Mouse (Mus musculus): ENCODE results near the gene Haghl. TPM values are rescaled to one million over a fixed set of nuclear protein-coding genes. Genes with fewer than 3 reads are reported as not detected.

Gene Haghl
- polyA plus RNA-seq, 2 experiments: 5.8 to 7.6 TPM

DNA sequence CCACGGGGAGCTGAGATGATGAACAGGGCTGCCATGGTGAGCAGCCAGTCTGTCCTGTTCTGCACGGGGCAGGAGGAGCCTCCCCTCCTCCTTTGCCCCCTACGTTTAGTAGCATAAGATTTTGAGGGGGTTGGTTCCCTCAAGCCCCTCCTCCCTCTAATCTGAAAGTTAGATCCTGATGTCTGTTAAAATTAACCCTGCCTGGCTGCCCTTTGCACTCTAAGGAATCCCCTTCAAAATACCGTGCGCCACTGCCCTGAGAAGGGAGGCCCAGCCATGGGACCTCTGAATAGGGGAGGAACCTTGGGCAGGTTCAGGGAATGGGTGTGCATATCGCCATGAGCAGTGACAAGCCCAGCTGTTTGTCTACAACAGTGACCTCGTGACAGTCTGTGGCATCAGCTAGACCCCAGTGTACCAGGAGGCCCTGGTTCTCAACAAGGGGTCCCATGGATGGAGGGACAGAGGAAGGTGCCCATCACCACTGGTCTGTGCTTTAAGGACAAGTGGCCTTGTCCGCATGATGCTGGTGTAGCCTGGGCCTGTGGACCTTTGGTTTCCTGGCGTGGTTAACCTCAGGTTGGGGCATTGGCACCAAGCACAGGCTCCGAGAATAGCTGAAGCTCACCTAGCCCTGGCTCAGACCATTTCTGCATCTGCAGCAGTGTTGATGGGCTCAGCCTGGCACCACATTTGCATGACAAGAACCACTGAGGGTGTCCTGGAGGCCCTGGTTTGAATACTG is 10.0 kb downstream of the Haghl start:
- ATAC-seq (ENCODE audit: insufficient read depth) (no peak), DNase-seq (ENCODE audit: low read depth in 3 of 3, low spot score in 3 of 3) (no peak)
- Histone ChIP-seq H3K9me3 (ENCODE audit: control insufficient read depth, low read length) (no peaks in the 10 kb centered on the region), H3K9ac (replicated peaks) (no peak overlapping the region), H3K36me3 (replicated peaks; ENCODE audit: control insufficient read depth, insufficient read depth, low read depth) (peaks cover 2% of the 10 kb centered on the region; the same call in 1 of the 2 replicates), H3K4me2 (ENCODE audit: low read depth) (no peak overlapping the region), H3K27ac (no peak overlapping the region), H3K27me3 (ENCODE audit: control insufficient read depth, insufficient read depth, low read length) (no peaks in the 10 kb centered on the region), H3K4me1 (replicated peaks; ENCODE audit: control insufficient read depth in 2 of 2, insufficient read depth in 2 of 2, low read length in 1 of 2) (peaks cover 3 to 7% of the 10 kb centered on the region in 2 experiments), H3K4me3 (ENCODE audit: insufficient read depth in 1 of 2, low read depth in 2 of 2, low read length in 2 of 2) (no peak overlapping the region)
- TF ChIP-seq CTCF (IDR thresholded peaks at IDR 0.05; ENCODE audit: low read depth): no peak
- whole genome bisulfite sequencing (ENCODE audit: insufficient replicate concordance): 69% methylated on average over 10 of the region's 10 CpGs

DNA sequence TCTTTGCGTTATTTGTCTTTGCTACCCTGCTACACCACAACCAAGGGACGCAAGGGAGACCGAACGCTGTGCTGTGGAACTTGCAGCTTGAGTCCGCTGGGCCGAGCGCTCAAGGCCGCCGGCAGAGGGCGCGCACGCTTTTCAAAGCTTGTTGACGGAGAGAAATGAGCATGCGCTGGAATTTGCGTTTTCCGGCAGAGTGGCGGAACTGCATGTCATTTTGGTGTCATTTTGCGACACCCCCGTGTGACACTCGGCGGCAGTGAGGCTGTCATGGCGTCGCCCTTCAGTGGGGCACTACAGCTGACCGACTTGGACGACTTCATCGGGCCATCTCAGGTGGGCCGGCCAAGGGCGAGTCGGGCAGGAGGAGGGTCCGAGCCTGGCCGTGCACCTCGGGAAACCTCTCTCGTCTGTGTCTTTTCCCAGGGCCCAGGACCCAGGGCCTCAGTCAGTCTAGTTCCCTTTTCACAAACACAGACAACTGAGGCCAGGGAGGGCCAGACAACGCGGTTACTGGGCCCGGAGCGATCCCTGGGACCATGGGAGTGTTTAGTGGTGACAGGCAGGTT is 11.8 kb downstream of the Haghl start, which contains the start of gene Narfl:
Gene Narfl (plus strand): TSS at position 228 of the 572 bp plus-strand sequence.
- WGBS (ENCODE audit: insufficient replicate concordance): 0% methylated on average over 37 of the region's 37 CpGs
- ATAC-seq (ENCODE audit: insufficient read depth): peak; percentile 87
- Histone ChIP-seq H3K4me3 (ENCODE audit: insufficient read depth in 1 of 2, low read depth in 2 of 2, low read length in 2 of 2) (peak within 1 kb of the TSS; percentile 58 to 82), H3K36me3 (replicated peaks; ENCODE audit: control insufficient read depth, insufficient read depth, low read depth) (peaks cover 2% of the 10 kb centered on the region; the same call in 1 of the 2 replicates), H3K9me3 (ENCODE audit: control insufficient read depth, low read length) (no peaks in the 10 kb centered on the region), H3K4me2 (ENCODE audit: low read depth) (peak within 1 kb of the TSS; percentile 65), H3K9ac (replicated peaks) (peak within 1 kb of the TSS; percentile 88), H3K27ac (no peak within 1 kb of the TSS), H3K27me3 (ENCODE audit: control insufficient read depth, insufficient read depth, low read length) (peaks cover 2% of the 10 kb centered on the region; the same call in 1 of the 2 replicates), H3K4me1 (replicated peaks; ENCODE audit: control insufficient read depth in 2 of 2, insufficient read depth in 2 of 2, low read length in 1 of 2) (peaks cover 3 to 7% of the 10 kb centered on the region in 2 experiments)
- peak; percentile 95 to 96 (median 95) for DNase-seq (ENCODE audit: low read depth in 3 of 3, low spot score in 3 of 3)
- TF ChIP-seq CTCF (IDR thresholded peaks at IDR 0.05; ENCODE audit: low read depth): peak; percentile 99
- TF ChIP-seq EP300 (IDR thresholded peaks at IDR 0.05; ENCODE audit: low read depth): no peak

DNA sequence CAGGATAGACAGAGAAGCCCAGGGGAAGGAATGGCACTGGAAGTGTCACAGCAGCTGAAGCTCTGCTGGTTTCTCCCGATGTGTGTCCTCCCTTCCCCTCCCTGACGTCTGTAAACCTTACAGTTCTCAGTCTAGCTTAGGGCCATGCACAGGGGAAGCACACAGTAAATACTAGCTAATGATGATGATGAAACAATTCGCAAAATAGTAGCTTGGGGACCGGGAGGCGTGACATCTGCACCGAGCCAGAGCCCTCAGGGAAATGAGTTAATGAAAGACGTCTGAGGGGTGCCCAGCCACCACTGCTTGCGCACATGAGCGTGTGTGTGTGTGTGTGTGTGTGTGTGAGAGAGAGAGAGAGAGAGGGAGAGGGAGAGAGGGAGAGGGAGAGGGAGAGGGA is 16.1 kb downstream of the Haghl start:
- Histone ChIP-seq H3K4me2 (ENCODE audit: low read depth) (no peak overlapping the region), H3K4me1 (replicated peaks; ENCODE audit: control insufficient read depth in 2 of 2, insufficient read depth in 2 of 2, low read length in 1 of 2) (peaks cover 1 to 3% of the 10 kb centered on the region in 2 experiments), H3K9me3 (ENCODE audit: control insufficient read depth, low read length) (no peaks in the 10 kb centered on the region), H3K27me3 (ENCODE audit: control insufficient read depth, insufficient read depth, low read length) (peaks cover 3% of the 10 kb centered on the region; the same call in 1 of the 2 replicates), H3K36me3 (replicated peaks; ENCODE audit: control insufficient read depth, insufficient read depth, low read depth) (no peaks in the 10 kb centered on the region), H3K4me3 (ENCODE audit: insufficient read depth in 1 of 2, low read depth in 2 of 2, low read length in 2 of 2) (no peak overlapping the region), H3K27ac (no peak overlapping the region), H3K9ac (replicated peaks) (no peak overlapping the region)
- WGBS (ENCODE audit: insufficient replicate concordance): 39% methylated on average over 9 of the region's 9 CpGs
- no peak for TF ChIP-seq EP300 (IDR thresholded peaks at IDR 0.05; ENCODE audit: low read depth)
- no peak for TF ChIP-seq CTCF (IDR thresholded peaks at IDR 0.05; ENCODE audit: low read depth)
- DNase-seq (ENCODE audit: low read depth in 3 of 3, low spot score in 3 of 3) (no peak), ATAC-seq (ENCODE audit: insufficient read depth) (no peak)

DNA sequence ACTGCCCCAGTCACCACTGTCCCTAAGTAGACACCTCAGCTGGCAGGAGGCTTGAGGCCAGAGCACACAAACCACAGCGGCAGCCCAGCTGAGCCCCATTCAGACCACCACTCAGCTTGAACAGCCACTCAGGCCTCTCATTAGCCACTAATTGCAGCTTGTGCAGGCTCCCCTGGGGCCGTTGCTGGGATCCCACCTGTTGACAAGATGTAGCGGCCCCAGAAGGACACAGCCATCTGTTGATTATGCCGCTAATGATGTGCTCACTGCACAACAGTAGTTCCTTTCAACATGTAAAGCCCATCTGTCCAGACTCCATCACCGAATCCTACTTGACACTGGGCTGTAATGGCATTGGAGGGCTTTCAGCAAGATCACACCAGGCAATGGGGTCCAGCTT is 19.6 kb downstream of the Haghl start:
- WGBS (ENCODE audit: insufficient replicate concordance): 57% methylated on average over 5 of the region's 5 CpGs
- Histone ChIP-seq H3K27ac (no peak overlapping the region), H3K36me3 (replicated peaks; ENCODE audit: control insufficient read depth, insufficient read depth, low read depth) (no peaks in the 10 kb centered on the region), H3K4me3 (ENCODE audit: insufficient read depth in 1 of 2, low read depth in 2 of 2, low read length in 2 of 2) (no peak overlapping the region), H3K27me3 (ENCODE audit: control insufficient read depth, insufficient read depth, low read length) (peaks cover 3% of the 10 kb centered on the region; the same call in 1 of the 2 replicates), H3K9me3 (ENCODE audit: control insufficient read depth, low read length) (no peaks in the 10 kb centered on the region), H3K9ac (replicated peaks) (no peak overlapping the region), H3K4me2 (ENCODE audit: low read depth) (no peak overlapping the region), H3K4me1 (replicated peaks; ENCODE audit: control insufficient read depth in 2 of 2, insufficient read depth in 2 of 2, low read length in 1 of 2) (no peaks in the 10 kb centered on the region)
- ATAC-seq (ENCODE audit: insufficient read depth): no peak
- DNase-seq (ENCODE audit: low read depth in 3 of 3, low spot score in 3 of 3): no peak
- TF ChIP-seq CTCF (IDR thresholded peaks at IDR 0.05; ENCODE audit: low read depth) (no peak), EP300 (IDR thresholded peaks at IDR 0.05; ENCODE audit: low read depth) (no peak)

DNA sequence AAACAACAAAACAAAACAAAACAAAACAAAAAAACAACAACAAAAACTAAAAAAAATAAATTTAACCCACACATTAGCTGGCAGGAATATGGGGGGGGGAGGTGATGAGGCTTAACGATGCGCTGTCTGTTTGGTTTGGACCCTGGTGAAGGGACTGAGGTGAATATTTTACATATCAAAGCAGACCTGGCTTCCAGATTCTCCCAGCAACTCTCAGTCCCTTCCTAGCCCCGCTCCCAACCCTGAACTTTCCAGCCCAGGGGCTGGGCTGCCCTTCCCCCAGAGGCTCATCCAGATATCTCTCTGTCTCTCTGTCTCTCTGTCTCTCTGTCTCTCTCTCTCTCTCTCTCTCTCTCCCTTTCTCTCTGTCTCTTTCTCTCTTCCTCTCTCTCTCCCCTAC is 22.9 kb downstream of the Haghl start:
- Histone ChIP-seq H3K4me2 (ENCODE audit: low read depth) (no peak overlapping the region), H3K9ac (replicated peaks) (no peak overlapping the region), H3K9me3 (ENCODE audit: control insufficient read depth, low read length) (no peaks in the 10 kb centered on the region), H3K27ac (no peak overlapping the region), H3K4me1 (replicated peaks; ENCODE audit: control insufficient read depth in 2 of 2, insufficient read depth in 2 of 2, low read length in 1 of 2) (no peaks in the 10 kb centered on the region), H3K36me3 (replicated peaks; ENCODE audit: control insufficient read depth, insufficient read depth, low read depth) (no peaks in the 10 kb centered on the region), H3K27me3 (ENCODE audit: control insufficient read depth, insufficient read depth, low read length) (no peaks in the 10 kb centered on the region), H3K4me3 (ENCODE audit: insufficient read depth in 1 of 2, low read depth in 2 of 2, low read length in 2 of 2) (no peak overlapping the region)
- WGBS (ENCODE audit: insufficient replicate concordance): 9% methylated on average over 3 of the region's 3 CpGs
- ATAC-seq (ENCODE audit: insufficient read depth): no peak
- TF ChIP-seq EP300 (IDR thresholded peaks at IDR 0.05; ENCODE audit: low read depth) (no peak), CTCF (IDR thresholded peaks at IDR 0.05; ENCODE audit: low read depth) (no peak)
- DNase-seq (ENCODE audit: low read depth in 3 of 3, low spot score in 3 of 3): no peak

Measured in liver, embryonic 14.5 days (tissue).